Mouse (Mus musculus): ENCODE data around the gene Tbc1d10c.

Tbc1d10c gene

DNA sequence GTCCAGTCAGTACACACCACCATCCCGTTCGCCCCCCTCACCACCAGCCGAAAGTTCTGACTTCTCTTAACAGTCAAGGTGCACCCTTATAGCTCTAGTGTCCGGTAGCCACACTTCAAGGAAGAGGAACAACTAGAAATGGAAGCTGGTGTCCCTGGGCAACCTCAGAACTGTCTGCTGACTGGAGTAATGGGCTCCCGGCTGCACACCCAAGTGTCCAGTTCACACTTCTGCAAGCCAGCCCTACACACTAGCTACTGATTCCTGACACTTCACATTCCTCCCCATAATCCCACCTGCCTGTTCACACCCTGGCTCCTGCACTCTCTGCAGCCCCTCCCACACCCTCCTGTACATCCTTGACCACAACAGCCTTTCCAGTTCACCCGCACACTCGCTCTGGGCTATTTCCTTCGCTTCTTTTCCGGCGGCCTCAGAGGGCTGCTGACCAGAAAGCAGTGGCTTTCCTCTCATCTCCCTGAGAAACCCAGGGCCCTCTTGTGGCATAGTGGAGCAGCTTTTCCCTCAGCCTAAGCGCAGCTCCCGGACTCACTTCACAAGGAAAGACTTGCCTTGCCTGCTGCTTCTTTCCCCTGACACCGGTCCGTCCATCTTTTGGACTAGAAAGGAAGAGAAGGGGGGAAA, 25.1 kb upstream of the Tbc1d10c start:
- in situ Hi-C loops (cut with MboI, MseI), result no loop called here

DNA sequence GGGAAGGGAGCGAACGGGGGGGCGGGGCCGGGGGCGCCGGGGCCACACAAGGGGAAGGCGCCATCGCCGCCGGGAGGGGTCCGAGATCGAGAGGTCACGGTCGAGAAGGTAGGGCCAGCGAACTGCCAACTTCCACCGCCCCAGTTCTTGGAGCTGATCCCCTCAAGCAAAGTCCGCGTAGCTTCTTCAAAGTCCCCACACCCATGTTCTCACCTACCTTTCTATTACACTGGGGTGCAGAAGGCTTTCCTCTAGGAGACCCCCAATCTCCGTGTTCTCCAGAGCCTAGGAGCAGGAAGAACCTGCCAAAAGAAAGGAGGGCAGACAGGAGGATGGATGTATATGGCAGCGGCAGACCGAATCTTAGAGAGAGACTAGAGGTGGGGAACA, 24.4 kb upstream of the Tbc1d10c start:
- in situ Hi-C loops (cut with MboI, MseI), result no loop called here

- in situ Hi-C loops (cut with MboI, MseI), result no loop called here
Observed at GRCm38 (mm10) chr19:4214771-4215450, 23.8 kb upstream of the Tbc1d10c start.

DNA sequence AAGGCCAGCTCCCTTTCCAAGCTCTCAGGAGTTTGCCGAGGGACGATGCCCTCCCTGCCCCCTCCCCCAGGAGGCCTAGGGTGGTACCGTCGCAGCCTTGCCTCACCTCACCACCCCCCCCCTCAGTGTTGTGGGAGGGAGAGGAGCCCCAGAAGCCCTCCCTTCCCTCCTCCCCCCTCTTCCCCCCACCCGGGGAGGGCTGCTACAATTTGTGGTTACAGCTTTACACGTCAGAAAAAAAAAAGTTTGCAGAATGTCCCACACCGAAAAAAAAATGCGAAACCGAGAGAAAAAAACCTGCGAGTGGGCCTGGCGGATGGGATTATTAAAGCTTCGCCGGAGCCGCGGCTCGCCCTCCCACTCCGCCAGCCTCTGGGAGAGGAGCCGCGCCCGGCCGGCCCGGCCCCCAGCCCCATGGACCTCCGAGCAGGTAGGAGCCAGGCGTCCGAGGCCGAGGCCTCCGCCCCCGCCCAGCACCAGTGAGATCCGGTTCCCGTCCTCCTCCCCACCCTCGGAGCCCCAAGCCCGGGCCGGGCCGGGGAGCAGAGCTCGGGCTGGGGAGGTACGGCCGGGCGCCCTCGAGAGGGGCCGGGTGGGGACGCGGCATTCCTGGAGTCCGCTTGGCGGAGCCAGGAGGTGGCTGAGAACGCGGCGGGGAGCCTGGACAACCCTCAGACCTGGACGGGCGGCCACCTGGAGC, 23.1 kb upstream of the Tbc1d10c start, which contains the start of the genes Clcf1 and AC109138.7:
Gene Clcf1, plus strand, starts transcription at position 168 of the 700 bp plus-strand sequence.
Gene AC109138.7, plus strand, starts transcription at position 287 of the 700 bp plus-strand sequence.
- in situ Hi-C loops (cut with MboI, MseI), result no loop called here

- in situ Hi-C loops (cut with MboI, MseI), result no loop called here
Observed at GRCm38 (mm10) chr19:4213524-4213974, 22.5 kb upstream of the Tbc1d10c start.

DNA sequence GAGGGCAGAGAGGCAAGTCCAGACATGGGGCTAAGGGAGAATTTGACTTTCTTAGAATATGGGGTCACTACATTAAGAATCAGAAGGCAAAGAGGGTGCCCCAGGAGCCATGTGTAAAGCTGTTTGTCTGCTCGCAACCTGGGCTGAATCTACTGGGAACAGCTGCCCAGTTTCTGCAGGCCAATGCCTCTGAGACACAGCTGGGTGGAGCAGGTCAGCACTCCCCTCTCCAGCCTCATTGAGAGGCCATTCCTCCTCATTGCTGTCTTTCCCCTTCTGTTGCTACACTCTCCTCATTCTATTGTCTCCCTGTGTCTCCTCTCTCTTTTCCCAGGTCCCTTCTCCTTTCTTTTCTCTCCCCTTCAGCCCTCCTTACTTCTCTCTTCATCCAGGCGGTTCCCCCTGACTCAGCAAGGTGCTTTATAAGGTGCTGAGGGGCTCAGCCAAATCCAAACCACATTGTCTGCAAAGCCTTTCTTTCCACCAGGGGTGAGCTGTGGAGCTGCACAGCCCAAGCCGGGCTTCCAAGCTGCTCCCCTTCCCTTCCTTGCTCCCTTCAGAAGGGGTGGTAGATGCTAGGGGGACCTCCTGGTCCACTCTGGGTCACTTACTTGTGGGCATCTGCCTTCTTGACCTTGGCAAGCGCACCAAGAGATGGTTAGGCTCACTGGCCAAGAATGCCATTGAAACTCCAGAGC, 21.0 kb upstream of the Tbc1d10c start:
- in situ Hi-C loops (cut with MboI, MseI), result no loop called here

DNA sequence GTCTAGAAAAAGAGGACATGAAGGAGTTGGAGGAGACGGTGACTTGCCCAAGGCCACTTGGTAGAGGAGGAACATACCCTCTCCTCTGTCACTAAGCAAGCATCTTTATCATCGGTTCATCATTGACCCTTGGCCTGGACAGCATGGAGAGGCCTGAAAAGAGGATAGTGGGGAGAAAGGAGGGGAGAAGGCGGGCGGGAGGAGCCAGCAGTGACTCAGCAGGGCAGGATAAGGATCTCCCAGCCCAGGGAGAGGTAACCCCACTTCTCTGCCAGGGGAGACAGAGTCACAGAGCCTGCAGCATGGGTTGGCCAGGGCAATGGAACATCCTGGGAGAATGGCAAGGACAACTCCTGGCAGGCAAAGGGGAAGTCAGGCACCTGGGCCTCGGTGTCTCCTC, 17.5 kb upstream of the Tbc1d10c start:
- in situ Hi-C loops (cut with MboI, MseI), result loop anchor here (10.0 kb wide), 1 partner anchor 294 kb away; the partner anchor contains the start of gene Ndufs8

DNA sequence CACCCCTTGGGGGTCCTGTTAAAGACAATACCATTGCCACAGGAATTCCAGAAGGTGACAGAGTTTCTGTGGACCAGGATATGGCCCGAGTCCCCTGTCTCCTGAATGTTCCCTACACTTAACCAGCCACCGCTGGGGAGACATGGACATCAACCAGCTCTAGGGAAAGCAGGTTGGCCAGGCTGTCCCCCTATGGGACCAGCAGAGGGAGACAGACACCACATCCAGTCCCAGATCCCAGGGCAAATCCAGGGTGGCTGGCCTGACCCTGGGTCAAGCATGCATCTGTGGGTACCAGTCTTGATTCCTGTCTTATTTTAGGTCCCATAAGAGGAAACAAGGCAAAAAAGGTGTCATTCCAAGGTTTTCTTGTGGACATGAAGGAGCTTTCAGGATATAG, 15.9 kb upstream of the Tbc1d10c start:
- in situ Hi-C loops (cut with MboI, MseI), result loop anchor here (10.0 kb wide), 1 partner anchor 292 kb away; the partner anchor contains the start of gene Ndufs8

DNA sequence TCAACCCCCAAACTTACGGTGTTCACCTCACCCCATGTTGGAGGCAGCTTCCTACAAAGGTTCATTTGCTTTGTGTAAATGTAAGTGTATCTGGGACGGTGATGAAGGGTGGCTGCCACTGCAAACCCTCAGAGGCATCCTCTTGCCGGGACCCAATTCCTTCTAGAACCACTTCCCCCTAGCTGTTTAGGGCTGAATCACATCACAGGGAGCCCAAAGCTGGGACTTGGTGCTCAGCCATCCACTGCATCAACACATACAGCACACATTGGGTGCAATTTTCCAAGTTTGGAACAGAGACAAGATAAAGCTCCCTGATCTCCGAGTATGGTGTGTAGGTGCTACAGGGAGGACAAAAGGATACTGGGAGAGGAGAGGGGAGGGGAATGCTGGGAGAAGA, 13.8 kb upstream of the Tbc1d10c start:
- in situ Hi-C loops (cut with MboI, MseI), result loop anchor here (5.0 to 10.0 kb wide), 2 partner anchors 53 to 290 kb away; partner anchors contain the start of genes Ndufs8 and Ptprcap

GRCm38 (mm10) chr19:4203604-4204326, 12.7 kb upstream of the Tbc1d10c start:
- in situ Hi-C loops (cut with MboI, MseI), result loop anchor here (5.0 to 10.0 kb wide), 2 partner anchors 51 to 289 kb away; partner anchors contain the start of genes Ndufs8 and Ptprcap

- in situ Hi-C loops (cut with MboI, MseI), result loop anchor here (5.0 to 10.0 kb wide), 2 partner anchors 51 to 288 kb away; partner anchors contain the start of genes Ndufs8 and Ptprcap
Observed at GRCm38 (mm10) chr19:4203148-4203547, 12.1 kb upstream of the Tbc1d10c start.

- in situ Hi-C loops (cut with MboI, MseI), result loop anchor here (5.0 to 10.0 kb wide), 2 partner anchors 50 to 287 kb away; partner anchors contain the start of genes Ndufs8 and Ptprcap
Observed at GRCm38 (mm10) chr19:4202149-4202548, 11.1 kb upstream of the Tbc1d10c start.

- in situ Hi-C loops (cut with MboI, MseI), result loop anchor here (5.0 to 10.0 kb wide), 2 partner anchors 49 to 287 kb away; partner anchors contain the start of genes Ndufs8 and Ptprcap
Observed at GRCm38 (mm10) chr19:4201291-4201909, 10.3 kb upstream of the Tbc1d10c start, which contains the start of gene Rad9a. TSS of gene Rad9a (minus strand) at chr19:4201662.

- in situ Hi-C loops (cut with MboI, MseI), result loop anchor here (10.0 kb wide), 1 partner anchor 1598 kb away; no protein-coding TSS in a partner anchor
Observed at GRCm38 (mm10) chr19:4197180-4197579, 6.1 kb upstream of the Tbc1d10c start.

DNA sequence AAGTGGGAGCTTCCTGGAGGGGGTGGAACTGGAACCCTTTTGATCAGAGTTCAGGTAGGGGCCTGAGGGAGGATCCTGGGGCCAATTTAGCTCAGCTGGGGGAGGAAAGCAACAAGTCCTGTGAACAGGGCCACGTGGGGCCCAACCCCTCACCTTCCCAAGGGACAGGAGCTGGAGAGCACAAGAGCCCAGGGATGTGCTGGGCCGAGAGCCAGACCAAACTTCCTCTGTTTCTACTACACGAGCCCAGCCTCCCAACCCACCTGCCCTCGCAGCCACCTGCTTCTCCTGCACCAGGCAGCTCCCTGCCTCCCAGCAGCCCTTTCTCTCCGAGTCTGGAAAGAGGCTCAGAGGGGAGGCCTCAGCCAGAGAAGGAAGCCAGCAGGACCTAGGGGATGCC, 5.5 kb upstream of the Tbc1d10c start:
- in situ Hi-C loops (cut with MboI, MseI), result loop anchor here (10.0 kb wide), 1 partner anchor 1598 kb away; no protein-coding TSS in a partner anchor

- in situ Hi-C loops (cut with MboI, MseI), result loop anchor here (10.0 kb wide), 1 partner anchor 1599 kb away; no protein-coding TSS in a partner anchor
Observed at GRCm38 (mm10) chr19:4196048-4196447, 5.0 kb upstream of the Tbc1d10c start.

DNA sequence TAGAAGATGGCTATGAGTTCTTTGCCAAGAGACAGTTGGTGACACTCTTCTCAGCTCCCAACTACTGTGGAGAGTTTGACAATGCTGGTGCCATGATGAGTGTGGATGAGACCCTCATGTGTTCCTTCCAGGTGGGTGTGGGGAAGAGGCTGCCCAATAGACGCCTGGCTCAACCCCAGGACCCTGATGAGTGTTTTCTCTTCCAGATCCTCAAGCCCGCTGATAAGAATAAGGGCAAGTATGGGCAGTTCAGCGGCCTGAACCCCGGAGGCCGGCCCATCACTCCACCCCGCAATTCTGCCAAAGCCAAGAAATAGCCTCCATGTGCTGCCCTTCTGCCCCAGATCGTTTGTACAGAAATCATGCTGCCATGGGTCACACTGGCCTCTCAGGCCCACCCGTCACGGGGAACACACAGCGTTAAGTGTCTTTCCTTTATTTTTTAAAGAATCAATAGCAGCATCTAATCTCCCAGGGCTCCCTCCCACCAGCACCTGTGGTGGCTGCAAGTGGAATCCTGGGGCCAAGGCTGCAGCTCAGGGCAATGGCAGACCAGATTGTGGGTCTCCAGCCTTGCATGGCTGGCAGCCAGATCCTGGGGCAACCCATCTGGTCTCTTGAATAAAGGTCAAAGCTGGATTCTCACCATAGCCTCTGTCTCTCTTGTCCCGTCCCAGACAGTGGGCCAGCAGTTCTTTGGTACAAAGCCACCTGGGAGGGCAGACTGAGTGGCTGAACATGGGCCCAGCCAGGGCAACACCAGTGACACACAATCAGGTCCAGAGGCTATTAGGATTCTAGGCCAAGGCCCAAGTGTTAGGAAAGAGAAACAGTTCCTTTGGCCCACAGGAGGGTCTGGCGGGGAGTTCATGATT, 3.9 kb upstream of the Tbc1d10c start:
- in situ Hi-C loops (cut with MboI, MseI), result loop anchor here (5.0 to 10.0 kb wide), 2 partner anchors 78 to 1600 kb away; no protein-coding TSS in a partner anchor

DNA sequence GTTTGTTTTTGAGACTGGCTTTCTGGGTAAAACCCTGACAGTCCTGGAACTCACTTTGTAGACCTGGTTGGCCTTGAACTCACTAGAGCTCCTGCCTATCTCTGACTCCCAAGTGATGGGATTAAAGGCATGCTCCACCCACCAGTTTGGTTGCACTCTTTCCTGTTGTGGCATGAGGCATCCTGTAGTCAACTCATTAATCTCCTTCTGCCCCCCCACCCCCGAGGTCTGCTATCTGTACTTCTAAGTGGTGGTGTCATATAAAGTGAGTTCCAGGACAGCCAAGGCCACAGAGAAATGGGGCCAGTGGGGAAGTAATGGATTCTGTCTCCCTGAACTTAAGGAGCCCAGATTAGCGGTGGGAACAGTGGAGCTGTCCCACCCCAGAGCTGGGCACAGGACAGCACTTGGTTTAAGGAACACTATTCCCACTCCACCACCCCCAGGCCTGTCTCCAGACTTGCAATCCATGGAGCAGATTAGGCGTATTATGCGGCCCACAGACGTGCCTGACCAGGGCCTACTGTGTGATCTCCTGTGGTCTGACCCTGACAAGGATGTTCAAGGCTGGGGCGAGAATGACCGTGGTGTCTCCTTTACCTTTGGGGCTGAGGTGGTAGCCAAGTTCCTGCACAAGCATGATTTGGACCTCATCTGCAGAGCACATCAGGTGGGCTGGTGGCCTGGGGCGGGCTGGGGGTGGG, 3.1 kb upstream of the Tbc1d10c start:
- in situ Hi-C loops (cut with MboI, MseI), result loop anchor here (5.0 to 10.0 kb wide), 2 partner anchors 77 to 1601 kb away; no protein-coding TSS in a partner anchor
